Mouse (Mus musculus) hindbrain, embryonic 15.5 days (tissue): ENCODE results near the gene Scn4b. TPM values are rescaled to one million over a fixed set of nuclear protein-coding genes. Genes with fewer than 3 reads are reported as not detected.
A peak's percentile ranks its signal among the peaks of the same experiment; 100 is the strongest.

Experiments
- ATAC-seq: fragments of 200-750 bp; cut with Nextera tagmentation; 2 replicates; pipeline ENCODE4 v1.8.0; 2017; ENCODE audit warnings: low read depth, moderate number of reproducible peaks, moderate TSS enrichment; ENCODE audit not compliant: low FRiP score
- H3K27ac ChIP-seq: fragments of 300-500 bp; sonication (generic); replicated peaks from 2 replicates; pipeline ENCODE4 v1.5.1; 2015; ENCODE audit warnings: mild to moderate bottlenecking, inconsistent platforms
- H3K27me3 ChIP-seq: fragments of 300-500 bp; sonication (generic); 2 replicates; pipeline ENCODE4 v1.6.1; 2015; ENCODE audit warnings: control low read depth, inconsistent platforms
- H3K36me3 ChIP-seq: fragments of 300-500 bp; sonication (generic); 2 replicates; pipeline ENCODE4 v1.6.1; 2015; ENCODE audit warnings: control low read depth, inconsistent platforms
- H3K4me1 ChIP-seq: fragments of 300-500 bp; sonication (generic); replicated peaks from 2 replicates; pipeline ENCODE4 v1.6.1; 2015; ENCODE audit warnings: control low read depth, inconsistent platforms
- H3K4me2 ChIP-seq: fragments of 300-500 bp; sonication (generic); 2 replicates; pipeline ENCODE4 v1.6.1; 2015; ENCODE audit warnings: moderate library complexity, mild to moderate bottlenecking, inconsistent platforms
- H3K4me3 ChIP-seq: fragments of 300-500 bp; sonication (generic); 2 replicates; pipeline ENCODE4 v1.5.1; 2015; ENCODE audit warnings: mild to moderate bottlenecking, inconsistent platforms
- H3K9ac ChIP-seq: fragments of 300-500 bp; sonication (generic); 2 replicates; pipeline ENCODE4 v1.6.1; 2015; ENCODE audit warnings: inconsistent platforms
- H3K9me3 ChIP-seq: fragments of 300-500 bp; sonication (generic); 2 replicates; pipeline ENCODE4 v1.6.1; 2016; ENCODE audit warnings: control low read depth, inconsistent platforms
- WGBS: fragments of 180-500 bp; shearing (Covaris S2); methylation state at CpG from one replicate; pipeline ENCODE4 v1.1.7; 2015; 5-methylcytosine and 5-hydroxymethylcytosine counted together
- polyA plus RNA-seq: library from polyadenylated mRNA; unstranded; fragments of >200 nt; fragmentation: Nextera tagmentation; extraction: Ambion mirVana; gene quantifications from 2 replicates; pipeline ENCODE4 v1.2.1, GENCODE M21; 2015

Gene Scn4b
- polyA plus RNA-seq, 1 experiment from 2014 or later, result 0.31 TPM

GRCm38 (mm10) chr9:45117741-45118431 is 20.3 kb upstream of the Scn4b start, which contains the start of gene Scn2b:
Gene Scn2b (plus strand): TSS chr9:45117782.
- no peaks in the 10 kb centered on the region for H3K36me3 ChIP-seq
- H3K4me3 ChIP-seq, result peak within 1 kb of the TSS; percentile 80
- H3K27me3 ChIP-seq, result no peaks in the 10 kb centered on the region
- WGBS, result under 1% methylated on average over 13 of the region's 13 CpGs
- peak within 1 kb of the TSS; percentile 89 for H3K9ac ChIP-seq
- H3K4me2 ChIP-seq, result peak within 1 kb of the TSS; percentile 77
- H3K4me1 ChIP-seq, result peaks cover 50% of the 10 kb centered on the region
- ATAC-seq, result peak; percentile 62; the same call in 1 of the 2 replicates
- H3K9me3 ChIP-seq, result no peaks in the 10 kb centered on the region
- peak within 1 kb of the TSS; percentile 94 for H3K27ac ChIP-seq

DNA sequence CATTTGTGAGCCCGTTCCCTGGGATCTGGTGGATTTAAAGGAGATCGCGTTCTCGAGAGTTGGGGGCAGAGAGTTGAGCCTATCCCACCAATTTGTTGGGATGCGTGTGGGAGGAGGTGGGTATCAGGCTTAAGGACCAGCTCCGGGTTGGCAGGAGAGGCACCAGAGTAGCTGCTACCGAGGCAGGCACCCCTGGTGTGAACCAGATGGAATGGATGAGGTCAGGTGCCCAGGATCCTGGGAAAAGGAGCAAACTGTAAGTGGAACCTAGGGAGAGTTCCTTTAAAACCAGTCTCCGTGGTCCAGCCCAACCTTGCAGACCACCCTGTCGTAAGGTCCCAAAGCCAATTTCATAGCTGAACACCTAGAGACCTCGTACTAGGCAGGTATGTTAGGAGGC is 19.6 kb upstream of the Scn4b start:
- Histone ChIP-seq H3K36me3 (no peaks in the 10 kb centered on the region), H3K9ac (peak overlapping the region; percentile 89), H3K4me2 (peak overlapping the region; percentile 77), H3K27me3 (no peaks in the 10 kb centered on the region), H3K27ac (peak overlapping the region; percentile 94), H3K9me3 (no peaks in the 10 kb centered on the region), H3K4me1 (peaks cover 50% of the 10 kb centered on the region), H3K4me3 (peak overlapping the region; percentile 80)
- ATAC-seq, result no peak
- WGBS, result 27% methylated on average over 10 of the region's 10 CpGs

DNA sequence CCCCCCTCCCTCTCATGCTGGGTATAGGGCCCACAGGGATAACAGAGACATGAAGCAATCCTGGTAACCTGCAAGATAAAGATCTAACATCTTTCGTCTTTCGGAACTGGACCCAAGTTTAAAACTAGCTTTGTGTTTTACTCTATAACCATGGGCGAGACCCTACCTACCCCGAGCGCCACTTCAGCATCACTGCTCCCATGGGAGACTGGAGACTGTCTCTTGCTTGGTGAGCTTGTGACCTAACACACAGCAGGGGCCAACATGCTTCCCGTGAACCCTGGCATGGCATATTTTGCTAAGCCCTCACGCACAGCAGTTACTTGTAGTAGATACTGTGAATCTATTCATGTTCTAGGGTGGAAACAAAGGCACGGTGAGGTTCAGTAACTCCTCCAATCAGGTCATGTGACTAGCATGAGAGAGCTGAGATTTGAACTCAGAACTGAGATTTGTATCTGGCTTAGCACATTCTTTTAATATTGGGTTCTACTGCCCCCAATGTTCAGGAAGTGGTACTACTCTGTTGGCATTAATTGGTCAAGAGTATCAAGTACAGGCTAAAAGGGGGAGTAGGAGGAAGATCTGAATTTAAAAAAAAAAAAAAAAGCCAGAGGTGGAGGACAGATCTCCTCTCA is 18.8 kb upstream of the Scn4b start:
- H3K4me3 ChIP-seq, result peak overlapping the region; percentile 80
- H3K9me3 ChIP-seq, result no peaks in the 10 kb centered on the region
- H3K4me1 ChIP-seq, result peaks cover 50% of the 10 kb centered on the region
- peak overlapping the region; percentile 89; the same call in 1 of the 2 replicates for H3K9ac ChIP-seq
- peak overlapping the region; percentile 77 for H3K4me2 ChIP-seq
- no peaks in the 10 kb centered on the region for H3K27me3 ChIP-seq
- no peaks in the 10 kb centered on the region; the same call in 1 of the 2 replicates for H3K36me3 ChIP-seq
- ATAC-seq, result no peak
- no peak overlapping the region for H3K27ac ChIP-seq
- WGBS, result 94% methylated on average over 8 of the region's 8 CpGs

DNA sequence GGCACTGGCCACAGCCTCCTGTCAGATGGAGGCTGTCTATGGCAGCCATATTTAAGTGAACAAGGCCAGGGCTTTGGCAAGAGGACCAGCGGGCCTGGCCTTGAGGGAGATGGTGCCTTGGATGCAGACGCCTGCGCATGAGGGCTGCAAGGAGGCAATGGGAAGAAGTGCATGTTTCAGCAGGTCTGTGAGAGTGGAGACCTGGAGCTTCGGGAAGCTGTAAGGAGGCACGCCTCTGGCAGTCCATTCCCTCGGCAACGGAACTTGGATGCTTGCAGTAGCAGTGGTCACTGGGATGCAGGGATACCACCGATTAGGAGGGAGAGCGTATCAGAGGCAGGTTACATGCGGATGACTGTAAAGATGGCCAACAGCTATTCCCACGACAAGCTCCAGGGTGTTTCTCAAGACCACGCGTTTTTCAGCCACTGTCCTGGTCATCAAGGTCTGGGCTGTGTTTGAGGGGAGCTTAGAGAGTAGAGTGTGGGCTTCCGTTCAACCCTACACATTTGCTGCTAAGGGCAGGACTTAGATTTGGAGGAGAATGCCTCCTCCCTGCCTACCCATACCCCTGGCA is 18.2 kb upstream of the Scn4b start:
- Histone ChIP-seq H3K9ac (no peak overlapping the region), H3K4me1 (peaks cover 50% of the 10 kb centered on the region), H3K4me2 (peak overlapping the region; percentile 77; the same call in 1 of the 2 replicates), H3K36me3 (peaks cover 2% of the 10 kb centered on the region; the same call in 1 of the 2 replicates), H3K4me3 (no peak overlapping the region), H3K27me3 (no peaks in the 10 kb centered on the region), H3K27ac (no peak overlapping the region), H3K9me3 (no peaks in the 10 kb centered on the region)
- no peak for ATAC-seq
- 86% methylated on average over 14 of the region's 14 CpGs for WGBS

- Histone ChIP-seq H3K27ac (no peak overlapping the region), H3K27me3 (no peaks in the 10 kb centered on the region), H3K4me2 (0 out of 2 replicates have a peak overlapping the region, but pooled peaks have one; percentile 14), H3K9ac (no peak overlapping the region), H3K9me3 (no peaks in the 10 kb centered on the region), H3K4me3 (no peak overlapping the region), H3K36me3 (peaks cover 5% of the 10 kb centered on the region), H3K4me1 (peaks cover 50% of the 10 kb centered on the region)
- WGBS, result 86% methylated on average over 6 of the region's 6 CpGs
- ATAC-seq, result no peak
These were observed 17.6 kb upstream of the Scn4b start for GRCm38 (mm10) chr9:45120567-45120966.

DNA sequence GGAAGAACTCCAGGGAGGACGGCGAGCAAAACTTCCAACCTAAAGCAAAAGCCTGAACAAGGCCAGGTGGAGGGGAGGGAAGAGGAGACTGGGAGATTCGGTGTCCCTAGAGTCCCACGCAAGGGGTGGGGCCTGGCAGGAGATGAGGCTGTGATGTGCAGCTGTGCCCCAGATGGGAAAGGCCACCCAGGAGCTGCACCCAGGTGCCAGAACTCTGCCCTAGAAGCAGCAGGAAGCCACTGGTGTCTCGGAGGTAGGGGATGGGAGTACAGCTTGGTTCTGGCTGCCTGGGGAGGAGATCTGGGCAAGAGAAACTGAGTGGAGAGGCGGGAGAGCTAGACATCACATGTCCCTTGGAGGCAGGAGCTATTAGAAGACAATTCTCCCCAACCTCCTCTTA is 17.2 kb upstream of the Scn4b start:
- ATAC-seq, result no peak

GRCm38 (mm10) chr9:45121769-45122168 is 16.4 kb upstream of the Scn4b start:
- Histone ChIP-seq H3K9me3 (no peaks in the 10 kb centered on the region), H3K27ac (no peak overlapping the region), H3K4me3 (peak overlapping the region; percentile 23), H3K27me3 (no peaks in the 10 kb centered on the region), H3K36me3 (peaks cover 14% of the 10 kb centered on the region), H3K4me2 (peak overlapping the region; percentile 52), H3K4me1 (peaks cover 42% of the 10 kb centered on the region), H3K9ac (peak overlapping the region; percentile 32; the same call in 1 of the 2 replicates)
- ATAC-seq, result peak; percentile 55; the same call in 1 of the 2 replicates
- 3% methylated on average over 10 of the region's 10 CpGs for WGBS

More for the DNA sequence above, 17.2 kb upstream of the Scn4b start:
- WGBS, result 61% methylated on average over 6 of the region's 6 CpGs
- Histone ChIP-seq H3K4me2 (peak overlapping the region; percentile 14; the same call in 1 of the 2 replicates), H3K36me3 (peaks cover 10% of the 10 kb centered on the region), H3K27ac (no peak overlapping the region), H3K4me1 (peaks cover 47% of the 10 kb centered on the region), H3K9ac (no peak overlapping the region), H3K27me3 (no peaks in the 10 kb centered on the region), H3K9me3 (no peaks in the 10 kb centered on the region), H3K4me3 (no peak overlapping the region)

DNA sequence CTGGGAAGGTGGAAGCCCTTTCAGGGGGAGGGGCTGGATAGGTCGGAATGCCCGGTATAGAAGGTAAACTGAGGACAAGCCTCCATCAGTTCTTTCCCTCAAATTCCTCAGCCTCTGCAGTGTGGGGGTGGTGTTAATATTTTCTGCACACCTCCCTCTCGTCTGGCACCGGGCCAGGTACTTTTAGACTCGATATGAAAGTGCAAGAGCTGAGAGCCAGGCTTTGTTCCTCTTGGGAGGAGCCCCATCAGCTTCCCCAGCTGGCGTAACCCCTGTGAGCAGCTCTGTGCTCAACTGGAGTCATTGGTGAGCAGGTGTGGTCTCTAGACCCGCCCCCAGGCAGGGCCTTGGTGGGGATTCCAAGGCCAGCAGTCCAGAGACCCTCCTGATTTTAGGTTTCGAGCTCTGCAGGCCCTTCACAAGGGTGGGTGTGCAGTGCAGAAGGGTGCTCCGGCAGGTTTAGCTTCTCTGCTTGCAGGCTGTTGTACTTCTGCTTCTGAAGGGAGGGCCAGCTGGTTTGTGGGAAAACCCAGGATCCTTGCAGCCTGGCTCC is 15.9 kb upstream of the Scn4b start:
- Histone ChIP-seq H3K27me3 (no peaks in the 10 kb centered on the region), H3K4me2 (peak overlapping the region; percentile 52), H3K9ac (peak overlapping the region; percentile 32; the same call in 1 of the 2 replicates), H3K4me3 (peak overlapping the region; percentile 23), H3K36me3 (peaks cover 14% of the 10 kb centered on the region), H3K4me1 (peaks cover 42% of the 10 kb centered on the region), H3K27ac (no peak overlapping the region), H3K9me3 (no peaks in the 10 kb centered on the region)
- ATAC-seq, result no peak
- 34% methylated on average over 9 of the region's 9 CpGs for WGBS

DNA sequence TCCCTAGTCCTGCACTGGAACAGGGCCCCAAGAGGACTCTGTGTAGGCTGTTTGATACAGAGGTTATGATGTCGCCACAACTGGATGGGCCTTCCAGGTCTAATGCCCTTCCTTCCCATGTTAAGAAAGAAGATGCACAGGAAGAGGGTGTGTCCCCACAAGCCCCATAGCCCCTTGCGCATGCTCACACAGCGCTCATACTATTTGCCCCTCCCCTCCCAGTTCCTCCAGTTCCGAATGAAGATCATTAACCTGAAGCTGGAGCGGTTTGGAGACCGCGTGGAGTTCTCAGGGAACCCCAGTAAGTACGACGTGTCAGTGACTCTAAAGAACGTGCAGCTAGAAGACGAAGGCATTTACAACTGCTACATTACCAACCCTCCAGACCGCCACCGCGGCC is 13.0 kb upstream of the Scn4b start:
- no peak overlapping the region for H3K9ac ChIP-seq
- H3K4me3 ChIP-seq, result no peak overlapping the region
- peaks cover 25% of the 10 kb centered on the region for H3K4me1 ChIP-seq
- peaks cover 14% of the 10 kb centered on the region for H3K36me3 ChIP-seq
- H3K27me3 ChIP-seq, result no peaks in the 10 kb centered on the region
- no peak overlapping the region for H3K4me2 ChIP-seq
- WGBS, result 95% methylated on average over 14 of the region's 14 CpGs
- no peak for ATAC-seq
- H3K27ac ChIP-seq, result no peak overlapping the region
- H3K9me3 ChIP-seq, result no peaks in the 10 kb centered on the region

DNA sequence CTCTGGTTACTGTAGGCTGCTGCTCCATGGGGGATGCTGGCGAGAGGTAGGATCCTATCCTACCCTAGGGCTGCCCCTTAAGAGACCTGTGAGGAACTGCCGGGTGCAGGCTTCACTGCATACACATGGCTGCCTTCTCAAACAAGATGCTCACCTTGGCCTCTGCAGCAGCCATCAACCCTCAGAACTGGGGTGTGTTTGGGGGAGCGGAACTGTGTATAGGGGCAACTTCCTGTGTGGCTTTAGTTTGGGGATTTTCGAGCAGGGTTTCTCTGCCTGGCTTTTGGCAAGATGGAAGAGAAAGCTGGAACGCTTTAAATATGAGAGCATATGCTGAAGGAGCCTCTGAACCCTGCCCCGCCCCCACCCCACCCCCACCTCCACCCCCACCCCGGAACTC is 11.3 kb upstream of the Scn4b start:
- H3K9me3 ChIP-seq, result no peaks in the 10 kb centered on the region
- no peak overlapping the region for H3K4me3 ChIP-seq
- peaks cover 14% of the 10 kb centered on the region for H3K36me3 ChIP-seq
- WGBS, result 69% methylated on average over 7 of the region's 7 CpGs
- no peak overlapping the region for H3K9ac ChIP-seq
- peaks cover 7% of the 10 kb centered on the region for H3K4me1 ChIP-seq
- H3K4me2 ChIP-seq, result no peak overlapping the region
- ATAC-seq, result no peak
- H3K27me3 ChIP-seq, result no peaks in the 10 kb centered on the region
- no peak overlapping the region for H3K27ac ChIP-seq

GRCm38 (mm10) chr9:45130119-45130518 is 8.1 kb upstream of the Scn4b start:
- no peak overlapping the region for H3K27ac ChIP-seq
- H3K9ac ChIP-seq, result no peak overlapping the region
- no peak for ATAC-seq
- no peaks in the 10 kb centered on the region for H3K4me1 ChIP-seq
- peaks cover 17% of the 10 kb centered on the region for H3K27me3 ChIP-seq
- no peak overlapping the region for H3K4me2 ChIP-seq
- peaks cover 12% of the 10 kb centered on the region; the same call in 1 of the 2 replicates for H3K36me3 ChIP-seq
- no peaks in the 10 kb centered on the region for H3K9me3 ChIP-seq
- 87% methylated on average over 3 of the region's 3 CpGs for WGBS
- H3K4me3 ChIP-seq, result no peak overlapping the region
